Mouse (Mus musculus) kidney, adult 2 months (tissue): ENCODE measurements around the gene D430041D05Rik.

Experiments used
- CTCF ChIP-seq: fragments of 200-500 bp; conservative IDR thresholded peaks from 2 replicates; pipeline ENCODE4 v1.5.1; 2011; ENCODE audit warnings: low read depth, mild to moderate bottlenecking, control low read depth, low read length, moderate library complexity, mixed read lengths; ENCODE audit not compliant: insufficient read depth, insufficient read length
- POLR2A ChIP-seq: fragments of 200-500 bp; IDR thresholded peaks from one replicate; pipeline ENCODE4 v1.6.1; 2011; ENCODE audit warnings: low read depth, low read length, control low read depth

GRCm38 (mm10) chr2:104319443-104319842 lies 91.4 kb downstream of the D430041D05Rik start:
- TF ChIP-seq CTCF = no peak
- no peak for TF ChIP-seq POLR2A
